Mouse (Mus musculus): ENCODE measurements around the gene Nr4a3.

DNA sequence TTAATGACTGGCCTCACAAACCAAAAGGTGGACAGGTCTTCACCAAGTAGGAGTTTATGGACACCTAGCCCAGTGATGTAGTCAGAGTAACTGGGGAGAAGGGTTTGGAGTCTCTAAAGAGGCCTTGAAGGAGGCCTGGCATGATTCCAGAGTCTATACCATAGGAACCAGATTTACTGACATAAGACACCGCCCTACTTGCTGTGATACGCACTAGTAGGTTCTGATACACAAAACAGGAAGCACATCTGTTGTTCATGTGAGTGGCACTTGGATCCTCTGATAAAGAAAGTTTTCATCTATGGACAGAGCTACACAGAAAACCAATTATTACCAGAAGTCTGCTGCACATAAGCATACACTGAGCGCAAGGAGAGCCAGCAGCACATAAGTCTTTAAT, 65.4 kb downstream of the Nr4a3 start:
- TF ChIP-seq GATA1 (IDR thresholded peaks at IDR 0.05; ENCODE audit: low read length): no peak
- no peak for TF ChIP-seq TAL1 (IDR thresholded peaks at IDR 0.05; ENCODE audit: low read length)

All from erythroblast, embryonic 14.5 days (primary cell).